Mouse (Mus musculus): ENCODE data around the gene Git2. TPM values are rescaled to one million over a fixed set of nuclear protein-coding genes. Genes with fewer than 3 reads are reported as not detected.

Gene Git2
- total RNA-seq, 1 experiment, result 29.8 TPM

GRCm38 (mm10) chr5:114680676-114681285 is 94.5 kb downstream of the Git2 start:
- Histone ChIP-seq H3K4me3 (ENCODE audit: insufficient read depth in 1 of 2, low read depth in 1 of 2, low read length in 2 of 2, poor library complexity in 1 of 2, severe bottlenecking in 1 of 2) (no peak overlapping the region), H3K36me3 (ENCODE audit: control insufficient read depth, insufficient read depth, low read length, poor library complexity, severe bottlenecking) (peaks cover 3% of the 10 kb centered on the region; the same call in 1 of the 2 replicates), H3K9me3 (ENCODE audit: control insufficient read depth, insufficient read depth, low read depth, low read length) (no peaks in the 10 kb centered on the region), H3K9ac (ENCODE audit: insufficient read depth, low read depth, low read length, poor library complexity, severe bottlenecking) (no peak overlapping the region), H3K27ac (ENCODE audit: insufficient read depth, low read depth, low read length, poor library complexity, severe bottlenecking) (no peak overlapping the region), H3K4me1 (ENCODE audit: control insufficient read depth in 2 of 2, insufficient read depth in 2 of 2, low read length in 2 of 2, poor library complexity in 1 of 2) (peaks cover 0 to 5% of the 10 kb centered on the region in 2 experiments; a peak in 1 of 4 replicates)
- DNase-seq (ENCODE audit: low read depth, low spot score), result no peak
- no peak for TF ChIP-seq HCFC1 (IDR thresholded peaks at IDR 0.05; ENCODE audit: borderline replicate concordance, insufficient read depth, low read length)
- no peak for TF ChIP-seq ZNF384 (IDR thresholded peaks at IDR 0.05; ENCODE audit: low read depth, low read length)
- TF ChIP-seq ZC3H11A (IDR thresholded peaks at IDR 0.05; ENCODE audit: borderline replicate concordance, low read depth, low read length), result no peak
- TF ChIP-seq CHD2 (IDR thresholded peaks at IDR 0.05; ENCODE audit: low read depth, low read length), result no peak
- no peak for TF ChIP-seq MAFK (IDR thresholded peaks at IDR 0.05; ENCODE audit: insufficient read depth, low read depth, low read length)
- in situ Hi-C loops (cut with MboI; ENCODE audit: low sequenced_read_pairs in 2 of 2, unreplicated experiment in 2 of 2), result no loop called here

- no peak overlapping the region for H3K27ac ChIP-seq (ENCODE audit: insufficient read depth, low read depth, low read length, poor library complexity, severe bottlenecking)
- TF ChIP-seq ZNF384 (IDR thresholded peaks at IDR 0.05; ENCODE audit: low read depth, low read length) (no peak), CHD2 (IDR thresholded peaks at IDR 0.05; ENCODE audit: low read depth, low read length) (no peak), HCFC1 (IDR thresholded peaks at IDR 0.05; ENCODE audit: borderline replicate concordance, insufficient read depth, low read length) (no peak), ZC3H11A (IDR thresholded peaks at IDR 0.05; ENCODE audit: borderline replicate concordance, low read depth, low read length) (no peak), MAFK (IDR thresholded peaks at IDR 0.05; ENCODE audit: insufficient read depth, low read depth, low read length) (no peak)
- DNase-seq (ENCODE audit: low read depth, low spot score), result no peak
- H3K4me1 ChIP-seq (ENCODE audit: control insufficient read depth in 2 of 2, insufficient read depth in 2 of 2, low read length in 2 of 2, poor library complexity in 1 of 2), result peaks cover 0 to 11% of the 10 kb centered on the region in 2 experiments; a peak in 2 of 4 replicates
- H3K4me3 ChIP-seq (ENCODE audit: insufficient read depth in 1 of 2, low read depth in 1 of 2, low read length in 2 of 2, poor library complexity in 1 of 2, severe bottlenecking in 1 of 2), result no peak overlapping the region; a peak in 1 of 4 replicates
- H3K9me3 ChIP-seq (ENCODE audit: control insufficient read depth, insufficient read depth, low read depth, low read length), result no peaks in the 10 kb centered on the region
- peaks cover 3% of the 10 kb centered on the region; the same call in 1 of the 2 replicates for H3K36me3 ChIP-seq (ENCODE audit: control insufficient read depth, insufficient read depth, low read length, poor library complexity, severe bottlenecking)
- H3K9ac ChIP-seq (ENCODE audit: insufficient read depth, low read depth, low read length, poor library complexity, severe bottlenecking), result 0 out of 2 replicates have a peak overlapping the region, but pooled peaks have one; percentile 15
- in situ Hi-C loops (cut with MboI; ENCODE audit: low sequenced_read_pairs in 2 of 2, unreplicated experiment in 2 of 2), result no loop called here
Observed at GRCm38 (mm10) chr5:114679841-114680591, 95.3 kb downstream of the Git2 start.

Other genes with a start within 250 kb of the Git2 start
- gene Fam222a, start 207.5 kb downstream of the Git2 start, total RNA-seq (2012; rRNA removed), result 1.2 and 2.2 TPM in 2 replicates
- gene Trpv4, start 117.1 kb downstream of the Git2 start, total RNA-seq (2012; rRNA removed), result 1.4 and 3.5 TPM in 2 replicates
- gene Gltp, start 84.5 kb downstream of the Git2 start, total RNA-seq (2012; rRNA removed), result 15.6 and 17.2 TPM in 2 replicates
- gene Tchp, start 67.8 kb downstream of the Git2 start, total RNA-seq (2012; rRNA removed), result 20.6 and 33.8 TPM in 2 replicates
- 62.4 and 66.4 TPM in 2 replicates for gene Ankrd13a, start 840 bp downstream of the Git2 start, total RNA-seq (2012; rRNA removed)
- 103 and 139 TPM in 2 replicates for gene 1500011B03Rik, start 48.0 kb upstream of the Git2 start, total RNA-seq (2012; rRNA removed)
- not detected in 2 replicates for gene 4930519G04Rik, start 78.1 kb upstream of the Git2 start, total RNA-seq (2012; rRNA removed)
- gene Gm9936, start 83.2 kb upstream of the Git2 start, total RNA-seq (2012; rRNA removed), result 0.05 TPM in 1 of 2 replicates, not detected in the other
- gene Oasl2, start 121.4 kb upstream of the Git2 start, total RNA-seq (2012; rRNA removed), result 0.85 and 1.1 TPM in 2 replicates
- 0.27 and 0.95 TPM in 2 replicates for gene Oasl1, start 147.7 kb upstream of the Git2 start, total RNA-seq (2012; rRNA removed)
- gene 2210016L21Rik, start 166.6 kb upstream of the Git2 start, total RNA-seq (2012; rRNA removed), result 16.7 and 24.4 TPM in 2 replicates
- gene Hnf1a, start 195.6 kb upstream of the Git2 start, total RNA-seq (2012; rRNA removed), result 2.0 and 4.5 TPM in 2 replicates
- gene Sppl3, start 235.6 kb upstream of the Git2 start, total RNA-seq (2012; rRNA removed), result 56.1 and 72.5 TPM in 2 replicates

Measured in ES-E14 (cell line).